Mouse (Mus musculus): Measurements from ENCODE around the gene Olfr578.

Olfr578 gene

GRCm38 (mm10) chr7:102989224-102989623, at the start of gene Olfr578:
Gene Olfr578 (minus strand): TSS chr7:102989324.
- no peak for ATAC-seq (ENCODE audit: insufficient number of reproducible peaks, low FRiP score, low TSS enrichment)

GRCm38 (mm10) chr7:103037724-103038123, 48.6 kb upstream of the Olfr578 start, which contains the start of gene Olfr582:
Gene Olfr582 (plus strand): TSS chr7:103038024.
- no peak for ATAC-seq (ENCODE audit: insufficient number of reproducible peaks, low FRiP score, low TSS enrichment)

GRCm38 (mm10) chr7:102975843-102976242, 13.3 kb downstream of the Olfr578 start, which contains the start of gene Olfr577:
Gene Olfr577 (minus strand): TSS chr7:102975943.
- no peak for ATAC-seq (ENCODE audit: insufficient number of reproducible peaks, low FRiP score, low TSS enrichment)

GRCm38 (mm10) chr7:102974399-102974798, 14.7 kb downstream of the Olfr578 start:
- ATAC-seq (ENCODE audit: insufficient number of reproducible peaks, low FRiP score, low TSS enrichment), result no peak

- ATAC-seq (ENCODE audit: insufficient number of reproducible peaks, low FRiP score, low TSS enrichment), result no peak
Measured at GRCm38 (mm10) chr7:102962360-102962759, 26.8 kb downstream of the Olfr578 start, which contains the start of gene Olfr576. Gene Olfr576 (plus strand): TSS chr7:102962660.

- no peak for ATAC-seq (ENCODE audit: insufficient number of reproducible peaks, low FRiP score, low TSS enrichment)
Measured at GRCm38 (mm10) chr7:102958593-102958992, 30.5 kb downstream of the Olfr578 start, which contains the start of gene Olfr575. Gene Olfr575 (minus strand): TSS chr7:102958775.

- ATAC-seq (ENCODE audit: insufficient number of reproducible peaks, low FRiP score, low TSS enrichment), result no peak
Measured at GRCm38 (mm10) chr7:102958137-102958536, 31.0 kb downstream of the Olfr578 start.

GRCm38 (mm10) chr7:102950732-102951131, 38.4 kb downstream of the Olfr578 start:
- no peak for ATAC-seq (ENCODE audit: insufficient number of reproducible peaks, low FRiP score, low TSS enrichment)

GRCm38 (mm10) chr7:102948167-102948566, 41.0 kb downstream of the Olfr578 start, which contains the start of gene Olfr574:
Gene Olfr574 (plus strand): TSS chr7:102948467.
- ATAC-seq (ENCODE audit: insufficient number of reproducible peaks, low FRiP score, low TSS enrichment), result no peak

GRCm38 (mm10) chr7:102943417-102943816, 45.7 kb downstream of the Olfr578 start:
- ATAC-seq (ENCODE audit: insufficient number of reproducible peaks, low FRiP score, low TSS enrichment), result no peak

GRCm38 (mm10) chr7:102942475-102942874, 46.6 kb downstream of the Olfr578 start, which contains the start of gene Olfr573-ps1:
Gene Olfr573-ps1 (minus strand): TSS chr7:102942575.
- ATAC-seq (ENCODE audit: insufficient number of reproducible peaks, low FRiP score, low TSS enrichment), result no peak

Data from cerebellum, adult (tissue).